Mouse (Mus musculus): ENCODE measurements around the gene Slc23a2.

DNA sequence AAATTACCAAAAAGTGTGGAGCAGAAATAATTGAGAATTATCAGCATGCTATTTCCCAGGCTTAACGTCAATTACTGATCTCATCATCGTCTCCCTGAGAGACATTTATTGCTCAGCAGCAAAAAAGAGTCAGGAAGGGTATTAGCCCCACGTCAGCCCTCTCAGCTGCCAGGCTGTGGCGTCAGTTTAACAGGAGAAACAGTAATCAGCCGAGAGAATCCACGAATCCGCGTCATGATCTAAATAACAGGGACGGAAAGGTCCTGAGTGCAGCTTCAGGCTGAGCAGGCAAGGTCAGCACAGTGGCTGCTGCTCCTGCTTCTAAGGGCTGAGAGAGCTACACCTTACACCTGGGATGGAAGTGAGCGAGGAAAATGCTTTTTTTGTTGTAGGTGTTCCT, 17.0 kb downstream of the Slc23a2 start:
- TF ChIP-seq CTCF (IDR thresholded peaks at IDR 0.05; ENCODE audit: borderline replicate concordance, insufficient read depth, low read length), result no peak
- TF ChIP-seq POLR2A (IDR thresholded peaks at IDR 0.05; ENCODE audit: low read depth, low read length), result no peak

All from embryonic fibroblast, embryonic 13.5 days (primary cell).